Mouse (Mus musculus) forebrain, embryonic 16.5 days (tissue): ENCODE measurements around the gene Sigmar1. TPM values are rescaled to one million over a fixed set of nuclear protein-coding genes. Genes with fewer than 3 reads are reported as not detected.
A peak's percentile ranks its signal among the peaks of the same experiment; 100 is the strongest.
"Not testable (repeated sequence)": the region's sequence is repeated elsewhere in the genome, so short reads cannot be mapped to it uniquely, and the experiment has no call there.

Experiments used
- ATAC-seq: fragments of 200-750 bp; cut with Nextera tagmentation; 2 replicates; pipeline ENCODE4 v1.8.0; 2017; ENCODE audit warnings: mild to moderate bottlenecking, moderate library complexity
- H3K27ac ChIP-seq: fragments of 300-500 bp; sonication (generic); 2 replicates; pipeline ENCODE4 v1.5.1; 2014; ENCODE audit warnings: low read length, control low read depth
- H3K27me3 ChIP-seq: fragments of 300-500 bp; sonication (generic); replicated peaks from 2 replicates; pipeline ENCODE4 v1.6.1; 2014; ENCODE audit warnings: low read length; ENCODE audit not compliant: control insufficient read depth, insufficient read depth
- H3K36me3 ChIP-seq: fragments of 300-500 bp; sonication (generic); 2 replicates; pipeline ENCODE4 v1.6.1; 2014; ENCODE audit not compliant: control insufficient read depth, insufficient read depth
- H3K4me1 ChIP-seq: fragments of 300-500 bp; sonication (generic); replicated peaks from 2 replicates; pipeline ENCODE4 v1.6.1; 2014; ENCODE audit warnings: low read length; ENCODE audit not compliant: control insufficient read depth, insufficient read depth
- H3K4me2 ChIP-seq: fragments of 300-500 bp; sonication (generic); 2 replicates; pipeline ENCODE4 v1.6.1; 2014; ENCODE audit warnings: mild to moderate bottlenecking, low read length, control low read depth
- H3K4me3 ChIP-seq: fragments of 300-500 bp; sonication (generic); replicated peaks from 2 replicates; pipeline ENCODE4 v1.5.1; 2014; ENCODE audit warnings: mild to moderate bottlenecking, low read length, control low read depth
- H3K9ac ChIP-seq: fragments of 300-500 bp; sonication (generic); replicated peaks from 2 replicates; pipeline ENCODE4 v1.6.1; 2014; ENCODE audit warnings: low read depth, low read length, control low read depth
- H3K9me3 ChIP-seq: fragments of 300-500 bp; sonication (generic); 2 replicates; pipeline ENCODE4 v1.6.1; 2016; ENCODE audit warnings: low read length; ENCODE audit not compliant: control insufficient read depth
- whole genome bisulfite sequencing: fragments of 180-500 bp; shearing (Covaris S2); extraction: QIAGEN DNeasy Blood & Tissue Kit; methylation state at CpG from one replicate; pipeline ENCODE4 v1.1.7; 2014; 5-methylcytosine and 5-hydroxymethylcytosine counted together
- polyA plus RNA-seq: library from polyadenylated mRNA; unstranded; fragments of >200 nt; fragmentation: Nextera tagmentation; extraction: Ambion mirVana; gene quantifications from 2 replicates; pipeline ENCODE4 v1.2.1, GENCODE M21; 2015

Sigmar1 gene
- polyA plus RNA-seq, 1 experiment from 2014 or later, result 55.8 TPM

DNA sequence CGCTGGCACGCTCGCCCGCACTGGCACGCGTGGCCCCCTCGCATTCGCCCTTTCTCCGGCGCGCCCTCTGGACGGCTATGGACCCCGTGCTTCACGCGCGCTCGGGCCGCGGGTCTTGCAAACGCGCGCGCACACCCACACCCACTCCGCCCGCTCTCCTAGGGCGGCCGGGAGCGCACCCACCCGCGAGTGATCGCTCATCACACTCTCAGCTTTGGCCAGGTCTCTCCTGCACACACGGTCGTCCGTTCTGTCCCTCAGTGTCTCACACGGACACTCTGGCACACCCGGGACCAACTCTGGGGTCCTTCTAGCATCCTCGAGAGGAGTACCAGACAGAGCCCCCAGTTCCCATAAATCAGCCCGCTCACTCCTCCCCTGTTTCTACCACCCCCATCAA is 60.2 kb downstream of the Sigmar1 start:
- H3K27me3 ChIP-seq, H3K9ac ChIP-seq, H3K36me3 ChIP-seq, H3K4me1 ChIP-seq, H3K9me3 ChIP-seq, H3K27ac ChIP-seq, ATAC-seq: not testable (repeated sequence)
- 4% methylated on average over 12 of the region's 38 CpGs for WGBS
- H3K4me2 ChIP-seq, result peak overlapping the region; percentile 25; the same call in 1 of the 2 replicates
- peak overlapping the region; percentile 25; the same call in 1 of the 2 replicates for H3K4me3 ChIP-seq

DNA sequence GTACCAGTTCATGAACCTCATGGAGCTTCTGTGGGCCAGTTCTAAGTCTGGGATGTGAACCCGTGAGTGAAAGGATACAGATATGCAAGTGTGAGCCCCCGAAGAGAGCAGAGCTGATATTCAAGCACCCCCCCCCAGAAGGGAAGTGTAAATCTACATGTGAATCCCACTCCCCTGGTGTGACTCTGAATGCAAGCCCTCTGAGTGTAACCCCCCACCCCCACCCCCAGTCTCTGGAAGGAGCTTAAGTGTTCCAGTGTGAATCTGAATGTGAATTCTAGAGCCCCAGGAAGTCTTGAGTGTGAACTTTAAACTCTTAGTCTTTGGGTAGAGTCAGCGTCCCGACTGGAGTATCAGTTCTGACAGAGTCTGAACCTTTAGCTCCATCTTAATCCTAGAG is 62.4 kb downstream of the Sigmar1 start:
- H3K27ac ChIP-seq, H3K9me3 ChIP-seq, H3K4me1 ChIP-seq, H3K4me3 ChIP-seq, H3K27me3 ChIP-seq, H3K9ac ChIP-seq, H3K36me3 ChIP-seq, ATAC-seq: not testable (repeated sequence)
- H3K4me2 ChIP-seq, result peak overlapping the region; percentile 11; the same call in 1 of the 2 replicates
- 3% methylated on average over 4 of the region's 4 CpGs for WGBS

DNA sequence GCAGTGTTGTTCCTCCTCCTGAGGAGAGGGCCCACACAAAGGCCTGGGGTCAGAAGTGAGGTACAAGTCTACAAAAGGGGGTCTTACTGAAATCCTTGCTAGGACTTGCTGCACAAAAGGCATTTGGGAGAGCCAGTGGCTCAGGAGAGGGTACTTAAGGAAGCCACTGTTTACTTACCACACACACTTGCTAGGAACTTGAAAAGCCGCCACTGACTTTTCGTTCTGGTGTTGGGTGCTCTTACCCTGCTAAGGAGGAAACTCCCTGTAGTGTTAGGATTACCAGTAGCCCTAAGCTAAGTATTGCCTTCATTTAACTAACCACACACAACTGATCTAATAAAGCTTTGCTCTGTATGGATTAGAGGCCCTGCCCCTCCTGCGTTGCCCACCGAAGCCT is 65.9 kb downstream of the Sigmar1 start:
- no CpG with 5 or more reads among the region's 4 CpGs for WGBS
- H3K4me1 ChIP-seq, H3K9me3 ChIP-seq, H3K4me3 ChIP-seq, H3K27ac ChIP-seq, H3K9ac ChIP-seq, ATAC-seq, H3K27me3 ChIP-seq, H3K36me3 ChIP-seq, H3K4me2 ChIP-seq: not testable (repeated sequence)

DNA sequence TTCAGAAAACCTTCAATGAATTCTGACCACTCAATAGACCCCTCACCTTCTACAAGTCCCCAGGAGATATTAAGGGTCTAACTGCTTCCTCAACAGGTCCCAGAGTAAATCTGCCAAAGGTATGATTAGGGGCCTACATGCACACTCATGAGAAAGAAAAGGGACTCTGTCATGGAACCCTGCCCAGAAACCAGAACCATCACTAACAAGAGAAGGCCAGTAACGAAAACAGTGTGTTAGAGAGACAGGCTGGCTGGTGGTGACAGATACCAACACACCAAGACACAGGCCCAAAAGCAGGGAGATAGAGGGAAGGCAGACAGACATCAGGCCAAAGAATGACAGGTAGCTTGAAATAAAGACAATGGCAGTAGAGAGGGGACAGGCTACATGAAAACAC is 67.4 kb downstream of the Sigmar1 start:
- not testable (repeated sequence) for H3K27me3 ChIP-seq, H3K4me3 ChIP-seq, ATAC-seq, H3K36me3 ChIP-seq, H3K9me3 ChIP-seq, H3K9ac ChIP-seq, H3K4me2 ChIP-seq, H3K27ac ChIP-seq, H3K4me1 ChIP-seq
- 16% methylated on average over 1 of the region's 1 CpGs for WGBS

Other genes with a start within 250 kb of the Sigmar1 start
- 8.8 and 11.1 TPM in 2 replicates for gene 1110017D15Rik, start 238.8 kb downstream of the Sigmar1 start, polyA plus RNA-seq
- 13.7 and 14.2 TPM in 2 replicates for gene Fam219a, start 186.6 kb downstream of the Sigmar1 start, polyA plus RNA-seq
- 1.2 and 1.7 TPM in 2 replicates for gene Dnaic1, start 186.4 kb downstream of the Sigmar1 start, polyA plus RNA-seq
- 51.5 and 68.4 TPM in 2 replicates for gene Enho, start 115.8 kb downstream of the Sigmar1 start, polyA plus RNA-seq
- gene Cntfr, start 59.1 kb downstream of the Sigmar1 start, polyA plus RNA-seq, result 12.3 and 16.7 TPM in 2 replicates
- gene Il11ra1, start 56.2 kb downstream of the Sigmar1 start, polyA plus RNA-seq, result 28.3 and 29.2 TPM in 2 replicates
- gene Rpp25l, start 42.6 kb downstream of the Sigmar1 start, polyA plus RNA-seq, result 51.7 and 60.5 TPM in 2 replicates
- gene Dctn3, start 33.0 kb downstream of the Sigmar1 start, polyA plus RNA-seq, result 304 and 315 TPM in 2 replicates
- gene Arid3c, start 25.0 kb downstream of the Sigmar1 start, polyA plus RNA-seq, result not detected in 2 replicates
- 21.2 and 30.2 TPM in 2 replicates for gene Galt, start 929 bp downstream of the Sigmar1 start, polyA plus RNA-seq
- gene Ccl27a, start 18.1 kb upstream of the Sigmar1 start, polyA plus RNA-seq, result 199 and 219 TPM in 2 replicates
- not detected in 2 replicates for gene Gm21541, start 147.5 kb upstream of the Sigmar1 start, polyA plus RNA-seq
- gene Gm20878, start 185.4 kb upstream of the Sigmar1 start, polyA plus RNA-seq, result 11.8 and 14.6 TPM in 2 replicates
- 0.77 and 0.91 TPM in 2 replicates for gene Fam205a4, start 209.9 kb upstream of the Sigmar1 start, polyA plus RNA-seq